Mouse (Mus musculus): ENCODE data around the gene Des. TPM values are rescaled to one million over a fixed set of nuclear protein-coding genes. Genes with fewer than 3 reads are reported as not detected.

Des gene
- 0.42 and 3.0 TPM in 2 replicates for polyA plus RNA-seq (2012; ENCODE audit: low replicate concordance)

GRCm38 (mm10) chr1:75360112-75361031 is at the start of gene Des:
TSS of gene Des (plus strand) at chr1:75360329.

GRCm38 (mm10) chr1:75317241-75318201 is 42.6 kb upstream of the Des start, which contains the start of gene Dnpep:
TSS of gene Dnpep (minus strand) at chr1:75317990.

GRCm38 (mm10) chr1:75374950-75375936 is 15.1 kb downstream of the Des start, which contains the start of gene Speg:
TSS of gene Speg (plus strand) at chr1:75375297.

Other genes starting within 250 kb of the Des start
- gene Nhej1, start 235.1 kb upstream of the Des start, polyA plus RNA-seq (2012; ENCODE audit: low replicate concordance), result 0.49 and 0.71 TPM in 2 replicates
- 0.15 TPM in 1 of 2 replicates, not detected in the other for gene Slc23a3, start 226.4 kb upstream of the Des start, polyA plus RNA-seq (2012; ENCODE audit: low replicate concordance)
- 63.0 and 65.5 TPM in 2 replicates for gene Cnppd1, start 217.6 kb upstream of the Des start, polyA plus RNA-seq (2012; ENCODE audit: low replicate concordance)
- 81.2 and 167 TPM in 2 replicates for gene Retreg2, start 217.6 kb upstream of the Des start, polyA plus RNA-seq (2012; ENCODE audit: low replicate concordance)
- 18.0 and 31.8 TPM in 2 replicates for gene Zfand2b, start 191.7 kb upstream of the Des start, polyA plus RNA-seq (2012; ENCODE audit: low replicate concordance)
- gene Abcb6, start 179.9 kb upstream of the Des start, polyA plus RNA-seq (2012; ENCODE audit: low replicate concordance), result 0.13 and 7.2 TPM in 2 replicates
- gene Ankzf1, start 168.2 kb upstream of the Des start, polyA plus RNA-seq (2012; ENCODE audit: low replicate concordance), result 11.8 and 19.3 TPM in 2 replicates
- 41.2 and 51.7 TPM in 2 replicates for gene Atg9a, start 168.1 kb upstream of the Des start, polyA plus RNA-seq (2012; ENCODE audit: low replicate concordance)
- 0.58 and 0.97 TPM in 2 replicates for gene Glb1l, start 149.5 kb upstream of the Des start, polyA plus RNA-seq (2012; ENCODE audit: low replicate concordance)
- gene Stk16, start 149.5 kb upstream of the Des start, polyA plus RNA-seq (2012; ENCODE audit: low replicate concordance), result 61.2 and 158 TPM in 2 replicates
- 16.3 and 47.0 TPM in 2 replicates for gene Tuba4a, start 140.5 kb upstream of the Des start, polyA plus RNA-seq (2012; ENCODE audit: low replicate concordance)
- gene A630095N17Rik, start 128.2 kb upstream of the Des start, polyA plus RNA-seq (2012; ENCODE audit: low replicate concordance), result 0.28 TPM in 1 of 2 replicates, not detected in the other
- 18.6 and 44.4 TPM in 2 replicates for gene Dnajb2, start 123.9 kb upstream of the Des start, polyA plus RNA-seq (2012; ENCODE audit: low replicate concordance)
- gene Ptprn, start 95.8 kb upstream of the Des start, polyA plus RNA-seq (2012; ENCODE audit: low replicate concordance), result 0.25 and 0.55 TPM in 2 replicates
- gene Resp18, start 81.9 kb upstream of the Des start, polyA plus RNA-seq (2012; ENCODE audit: low replicate concordance), result not detected in 2 replicates
- 31.1 and 62.9 TPM in 2 replicates for gene Dnpep, start 42.3 kb upstream of the Des start, polyA plus RNA-seq (2012; ENCODE audit: low replicate concordance)
- 1.3 and 3.6 TPM in 2 replicates for gene Speg, start 15.0 kb downstream of the Des start, polyA plus RNA-seq (2012; ENCODE audit: low replicate concordance)
- 112 and 181 TPM in 2 replicates for gene Gmppa, start 75.6 kb downstream of the Des start, polyA plus RNA-seq (2012; ENCODE audit: low replicate concordance)
- gene Asic4, start 90.1 kb downstream of the Des start, polyA plus RNA-seq (2012; ENCODE audit: low replicate concordance), result not detected in 2 replicates
- 43.0 and 64.3 TPM in 2 replicates for gene Chpf, start 119.0 kb downstream of the Des start, polyA plus RNA-seq (2012; ENCODE audit: low replicate concordance)
- gene Tmem198, start 119.2 kb downstream of the Des start, polyA plus RNA-seq (2012; ENCODE audit: low replicate concordance), result 2.5 and 7.4 TPM in 2 replicates
- gene Obsl1, start 146.1 kb downstream of the Des start, polyA plus RNA-seq (2012; ENCODE audit: low replicate concordance), result 0.13 and 0.53 TPM in 2 replicates
- 0.08 and 0.48 TPM in 2 replicates for gene Inha, start 146.7 kb downstream of the Des start, polyA plus RNA-seq (2012; ENCODE audit: low replicate concordance)
- 126 and 243 TPM in 2 replicates for gene Stk11ip, start 161.2 kb downstream of the Des start, polyA plus RNA-seq (2012; ENCODE audit: low replicate concordance)
- gene Slc4a3, start 185.9 kb downstream of the Des start, polyA plus RNA-seq (2012; ENCODE audit: low replicate concordance), result 1.1 and 2.2 TPM in 2 replicates